Mouse (Mus musculus): ENCODE data around the gene 1700021F05Rik. TPM values are rescaled to one million over a fixed set of nuclear protein-coding genes. Genes with fewer than 3 reads are reported as not detected.
"Not testable (repeated sequence)": the region's sequence is repeated elsewhere in the genome, so short reads cannot be mapped to it uniquely, and the experiment has no call there.

The 1700021F05Rik gene
- total RNA-seq, 2 experiments from 2014 or later, result 41.3 to 44.9 TPM

- peak; percentile 20 to 55 for DNase-seq (ENCODE audit: low spot score in 2 of 2)
- Histone ChIP-seq H3K27ac (peak overlapping the region; percentile 50), H3K4me3 (no peak overlapping the region)
- TF ChIP-seq CTCF (conservative IDR thresholded peaks at IDR 0.05), result peak; percentile 61
Measured at GRCm38 (mm10) chr10:43527283-43528269, 13.2 kb downstream of the 1700021F05Rik start.

- not testable (repeated sequence) for H3K27ac ChIP-seq; DNase-seq (ENCODE audit: low spot score in 2 of 2); H3K4me3 ChIP-seq
Measured at GRCm38 (mm10) chr10:43523931-43524330, 16.9 kb downstream of the 1700021F05Rik start, which contains the start of gene Gm9803. Gene Gm9803 (plus strand): TSS chr10:43524084.

DNA sequence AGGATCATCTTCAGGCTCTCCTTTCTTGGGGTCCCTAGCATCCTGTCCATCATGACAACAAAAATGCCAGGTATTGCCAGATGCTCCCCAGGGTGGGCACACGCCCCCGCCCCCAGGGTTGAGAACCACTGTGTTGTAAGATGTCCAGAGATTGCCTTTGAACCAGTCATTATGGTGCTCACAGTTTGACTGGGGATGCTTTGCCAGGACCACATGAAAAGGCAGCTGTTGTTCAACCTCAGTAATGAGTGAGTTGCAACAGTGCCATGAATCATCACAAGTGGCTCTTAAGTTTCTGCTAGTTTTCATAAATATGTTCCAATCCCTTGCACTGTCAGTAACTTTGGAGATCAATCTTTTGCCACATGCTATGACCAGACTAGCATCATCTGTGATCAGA is 20.8 kb downstream of the 1700021F05Rik start:
- no peak for TF ChIP-seq CTCF (conservative IDR thresholded peaks at IDR 0.05)
- no peak for DNase-seq (ENCODE audit: low spot score in 2 of 2)
- H3K27ac ChIP-seq, result no peak overlapping the region
- H3K4me3 ChIP-seq, result no peak overlapping the region

GRCm38 (mm10) chr10:43518368-43518767 is 22.4 kb downstream of the 1700021F05Rik start:
- no peak for DNase-seq (ENCODE audit: low spot score in 2 of 2)
- H3K27ac ChIP-seq, result no peak overlapping the region
- TF ChIP-seq CTCF (conservative IDR thresholded peaks at IDR 0.05), result no peak
- H3K4me3 ChIP-seq, result no peak overlapping the region

- DNase-seq (ENCODE audit: low spot score in 2 of 2), result no peak
- Histone ChIP-seq H3K4me3 (no peak overlapping the region), H3K27ac (no peak overlapping the region)
- no peak for TF ChIP-seq CTCF (conservative IDR thresholded peaks at IDR 0.05)
Measured at GRCm38 (mm10) chr10:43517836-43518235, 23.0 kb downstream of the 1700021F05Rik start.

GRCm38 (mm10) chr10:43516992-43517660 is 23.7 kb downstream of the 1700021F05Rik start:
- H3K27ac ChIP-seq, result no peak overlapping the region
- no peak overlapping the region for H3K4me3 ChIP-seq
- DNase-seq (ENCODE audit: low spot score in 2 of 2), result no peak
- TF ChIP-seq CTCF (conservative IDR thresholded peaks at IDR 0.05), result 0 out of 2 replicates have a peak, but pooled peaks have one; percentile 4

DNA sequence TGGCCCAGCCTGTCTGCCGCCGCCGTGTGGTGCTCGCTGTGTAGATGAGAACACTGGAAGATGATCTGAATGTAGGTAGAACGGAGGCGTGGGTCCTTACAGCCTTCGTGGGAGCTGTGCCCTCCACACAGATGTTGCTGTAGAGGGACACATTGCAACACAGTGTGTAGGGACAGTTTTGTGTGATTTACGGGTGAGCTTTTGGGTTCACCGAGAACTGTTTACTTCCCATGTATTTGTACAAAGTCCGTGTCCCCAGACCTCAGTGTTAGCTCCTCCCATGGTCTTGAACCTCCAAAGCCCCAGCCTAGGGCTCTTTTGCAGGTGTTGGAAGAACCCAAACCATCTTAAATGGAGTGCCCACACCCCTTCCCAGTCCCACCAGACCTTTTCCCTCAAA is 27.8 kb downstream of the 1700021F05Rik start:
- H3K4me3 ChIP-seq, result no peak overlapping the region
- no peak for TF ChIP-seq CTCF (conservative IDR thresholded peaks at IDR 0.05)
- DNase-seq (ENCODE audit: low spot score in 2 of 2), result no peak
- H3K27ac ChIP-seq, result no peak overlapping the region

DNA sequence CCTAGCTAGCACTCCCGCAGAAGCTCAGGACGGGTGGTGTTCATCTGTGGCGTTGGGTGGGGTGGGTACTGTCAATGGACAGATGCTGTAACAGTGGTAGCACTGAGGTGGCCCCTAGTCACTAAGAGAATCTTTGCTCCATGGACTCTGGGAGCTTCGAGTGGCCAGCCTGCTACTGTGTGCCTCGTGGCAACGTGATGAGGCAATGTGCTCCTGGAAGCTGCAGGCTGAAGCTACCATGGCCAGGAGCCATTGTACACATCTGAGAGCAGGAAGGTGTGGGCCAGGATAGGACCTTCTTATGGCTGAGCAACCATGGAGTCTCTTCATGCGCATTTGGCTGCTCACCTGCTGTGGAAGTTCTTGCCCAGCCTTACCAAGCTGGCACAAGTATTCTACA is 31.6 kb downstream of the 1700021F05Rik start:
- DNase-seq (ENCODE audit: low spot score in 2 of 2), result no peak
- H3K4me3 ChIP-seq, result no peak overlapping the region
- no peak for TF ChIP-seq CTCF (conservative IDR thresholded peaks at IDR 0.05)
- no peak overlapping the region for H3K27ac ChIP-seq

DNA sequence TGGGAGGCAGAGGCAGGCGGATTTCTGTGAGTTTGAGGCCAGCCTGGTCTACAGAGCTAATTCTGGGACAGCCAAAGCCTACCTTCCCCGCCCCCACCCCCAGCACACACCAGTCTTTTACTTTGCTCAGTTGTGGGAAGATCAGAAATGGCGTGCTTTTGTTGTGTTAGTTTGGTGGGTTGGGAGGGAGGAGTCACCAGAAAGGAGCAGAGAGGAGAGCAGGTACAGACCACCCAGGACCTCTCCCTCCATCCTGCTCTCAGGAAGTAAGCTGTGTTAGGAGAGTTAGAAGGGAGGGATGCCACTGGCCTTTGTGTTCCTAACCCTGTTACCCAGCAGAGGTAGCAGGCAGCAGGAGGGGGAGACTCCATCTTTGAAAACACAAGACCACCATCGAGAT is 33.7 kb downstream of the 1700021F05Rik start:
- no peak for DNase-seq (ENCODE audit: low spot score in 2 of 2)

GRCm38 (mm10) chr10:43504291-43504690 is 36.5 kb downstream of the 1700021F05Rik start:
- no peak for DNase-seq (ENCODE audit: low spot score in 2 of 2)
- no peak overlapping the region for H3K4me3 ChIP-seq
- no peak overlapping the region for H3K27ac ChIP-seq
- no peak for TF ChIP-seq CTCF (conservative IDR thresholded peaks at IDR 0.05)

More for the DNA sequence above, 33.7 kb downstream of the 1700021F05Rik start:
- TF ChIP-seq CTCF (conservative IDR thresholded peaks at IDR 0.05), result no peak
- Histone ChIP-seq H3K4me3 (no peak overlapping the region), H3K27ac (no peak overlapping the region)

DNA sequence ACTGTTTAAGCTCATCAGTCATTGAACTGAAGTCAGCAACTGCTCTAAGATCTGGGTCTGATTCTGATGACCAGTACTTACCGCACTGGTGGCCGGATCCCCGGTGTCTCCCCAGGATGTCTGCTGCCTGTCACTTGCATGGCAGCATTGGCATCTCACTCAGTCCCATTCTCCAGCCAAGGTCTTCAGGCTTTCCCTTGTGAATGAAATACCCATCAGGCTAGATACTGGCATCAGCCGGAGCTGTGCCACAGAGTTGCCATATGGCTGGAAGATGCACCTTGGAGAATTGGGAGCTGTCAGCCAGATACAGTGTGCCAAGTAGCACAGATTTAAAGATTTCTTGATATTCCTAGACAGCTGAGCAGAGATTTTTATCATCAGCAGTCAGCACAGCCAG is 38.2 kb downstream of the 1700021F05Rik start:
- H3K4me3 ChIP-seq, result no peak overlapping the region
- peak in 1 of 2 experiments; percentile 7 for DNase-seq (ENCODE audit: low spot score in 2 of 2)
- H3K27ac ChIP-seq, result no peak overlapping the region
- TF ChIP-seq CTCF (conservative IDR thresholded peaks at IDR 0.05), result no peak

- Histone ChIP-seq H3K4me3 (no peak overlapping the region), H3K27ac (no peak overlapping the region)
- no peak for DNase-seq (ENCODE audit: low spot score in 2 of 2)
- no peak for TF ChIP-seq CTCF (conservative IDR thresholded peaks at IDR 0.05)
Measured at GRCm38 (mm10) chr10:43490846-43491245, 49.9 kb downstream of the 1700021F05Rik start.

- no peak for TF ChIP-seq CTCF (conservative IDR thresholded peaks at IDR 0.05)
- H3K4me3 ChIP-seq, result no peak overlapping the region
- no peak for DNase-seq (ENCODE audit: low spot score in 2 of 2)
- no peak overlapping the region for H3K27ac ChIP-seq
Measured at GRCm38 (mm10) chr10:43490034-43490433, 50.8 kb downstream of the 1700021F05Rik start.
